Mouse (Mus musculus): ENCODE results near the gene Prkcd.

GRCm38 (mm10) chr14:30671986-30672312, 45.9 kb upstream of the Prkcd start:
- TF ChIP-seq CTCF (IDR thresholded peaks at IDR 0.05; ENCODE audit: extremely low read depth, insufficient read length, insufficient replicate concordance, low read depth, low read length) (peak; percentile 90; the same call in 1 of the 2 replicates), POLR2A (IDR thresholded peaks at IDR 0.05; ENCODE audit: low read depth, low read length) (no peak)

Measured in small intestine, adult 2 months (tissue).